Mouse (Mus musculus) neural tube, embryonic 12.5 days (tissue): ENCODE data around the gene Sart1. TPM values are rescaled to one million over a fixed set of nuclear protein-coding genes. Genes with fewer than 3 reads are reported as not detected.

Experiments
- ATAC-seq: fragments of 200-750 bp; cut with Nextera tagmentation; 2 replicates; pipeline ENCODE4 v1.8.0; 2017; ENCODE audit warnings: low read depth, mild to moderate bottlenecking, moderate TSS enrichment, moderate library complexity; ENCODE audit not compliant: low FRiP score
- H3K27ac ChIP-seq: fragments of 300-500 bp; sonication (generic); 2 replicates; pipeline ENCODE4 v1.5.1; 2016
- H3K27me3 ChIP-seq: fragments of 300-500 bp; sonication (generic); replicated peaks from 2 replicates; pipeline ENCODE4 v1.6.1; 2016; ENCODE audit warnings: mild to moderate bottlenecking
- H3K36me3 ChIP-seq: fragments of 300-500 bp; sonication (generic); 2 replicates; pipeline ENCODE4 v1.6.1; 2016; ENCODE audit warnings: mild to moderate bottlenecking
- H3K4me1 ChIP-seq: fragments of 300-500 bp; sonication (generic); 2 replicates; pipeline ENCODE4 v1.6.1; 2016
- H3K4me2 ChIP-seq: fragments of 300-500 bp; sonication (generic); replicated peaks from 2 replicates; pipeline ENCODE4 v1.6.1; 2016; ENCODE audit warnings: mild to moderate bottlenecking
- H3K4me3 ChIP-seq: fragments of 300-500 bp; sonication (generic); 2 replicates; pipeline ENCODE4 v1.5.1; 2016
- H3K9ac ChIP-seq: fragments of 300-500 bp; sonication (generic); 2 replicates; pipeline ENCODE4 v1.6.1; 2016; ENCODE audit warnings: mild to moderate bottlenecking
- H3K9me3 ChIP-seq: fragments of 300-500 bp; sonication (generic); 2 replicates; pipeline ENCODE4 v1.6.1; 2016; ENCODE audit warnings: mild to moderate bottlenecking
- WGBS: fragments of 180-500 bp; shearing (Covaris S2); methylation state at CpG from one replicate; pipeline ENCODE4 v1.1.7; 2016; 5-methylcytosine and 5-hydroxymethylcytosine counted together
- polyA plus RNA-seq: library from polyadenylated mRNA; unstranded; fragments of >200 nt; fragmentation: Nextera tagmentation; extraction: Ambion mirVana; gene quantifications from 2 replicates; pipeline ENCODE4 v1.2.1, GENCODE M21; 2016

The Sart1 gene
- polyA plus RNA-seq, 1 experiment from 2014 or later, result 110 TPM

DNA sequence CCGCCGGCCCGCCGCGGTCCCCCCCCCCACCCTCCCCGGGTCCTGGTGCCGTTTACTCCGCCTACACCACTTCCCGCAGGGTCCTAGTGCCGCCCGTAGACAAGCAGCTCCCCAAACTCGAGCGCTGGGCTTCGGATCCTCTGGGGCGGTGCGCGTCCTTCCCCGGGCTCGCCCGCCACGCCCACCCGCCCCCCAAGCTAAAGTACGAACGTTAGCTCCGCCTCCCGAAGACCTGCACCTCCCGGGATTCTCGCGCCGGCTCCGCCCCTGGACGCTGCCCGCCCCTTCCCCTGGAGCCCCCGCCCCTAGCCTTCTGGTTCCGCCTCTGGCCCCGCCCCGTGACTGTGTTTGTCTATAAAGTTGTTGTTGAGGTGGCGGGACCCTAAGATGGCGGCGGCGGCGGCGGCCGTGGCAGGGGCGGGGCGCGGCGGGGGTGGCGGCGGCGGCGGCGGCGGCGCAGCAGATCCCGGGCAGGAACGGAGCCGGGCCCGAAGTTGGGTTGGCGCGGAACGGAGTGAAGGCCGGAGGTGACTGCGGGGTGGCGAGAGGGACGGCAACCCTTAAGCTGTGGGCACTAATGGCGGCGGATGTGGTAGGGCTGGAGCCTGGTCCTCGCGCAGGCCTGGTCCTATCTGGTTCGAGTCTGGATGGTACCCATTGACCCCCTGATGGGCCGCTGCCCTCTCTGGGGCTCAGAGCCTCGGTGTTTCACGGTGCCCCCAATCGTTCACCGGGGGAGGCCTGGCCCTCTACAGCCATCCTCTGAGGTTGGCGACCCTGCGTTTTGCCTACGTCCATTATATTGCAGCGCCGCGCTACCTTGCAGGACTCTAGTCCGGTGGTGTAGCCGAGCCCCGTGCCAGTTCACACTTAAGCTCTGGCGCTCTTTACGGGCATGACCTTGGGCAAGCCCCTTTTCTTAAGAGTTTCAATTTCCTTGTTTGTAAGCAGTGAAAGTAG is 36.6 kb upstream of the Sart1 start, which contains the start of the genes Drap1 and AI837181:
TSS of gene Drap1 (minus strand) at position 198 of the 960 bp plus-strand sequence.
TSS of gene AI837181 (plus strand) at position 363 of the 960 bp plus-strand sequence.
- H3K9me3 ChIP-seq, result no peaks in the 10 kb centered on the region
- peaks cover 29% of the 10 kb centered on the region for H3K4me1 ChIP-seq
- H3K36me3 ChIP-seq, result peaks cover 36% of the 10 kb centered on the region
- WGBS, result under 1% methylated on average over 84 of the region's 87 CpGs
- peak; percentile 89 for ATAC-seq
- H3K27me3 ChIP-seq, result no peaks in the 10 kb centered on the region
- peak within 1 kb of the TSS; percentile 90 for H3K4me2 ChIP-seq
- H3K27ac ChIP-seq, result peak within 1 kb of the TSS; percentile 81
- H3K4me3 ChIP-seq, result peak within 1 kb of the TSS; percentile 82
- H3K9ac ChIP-seq, result peak within 1 kb of the TSS; percentile 87

DNA sequence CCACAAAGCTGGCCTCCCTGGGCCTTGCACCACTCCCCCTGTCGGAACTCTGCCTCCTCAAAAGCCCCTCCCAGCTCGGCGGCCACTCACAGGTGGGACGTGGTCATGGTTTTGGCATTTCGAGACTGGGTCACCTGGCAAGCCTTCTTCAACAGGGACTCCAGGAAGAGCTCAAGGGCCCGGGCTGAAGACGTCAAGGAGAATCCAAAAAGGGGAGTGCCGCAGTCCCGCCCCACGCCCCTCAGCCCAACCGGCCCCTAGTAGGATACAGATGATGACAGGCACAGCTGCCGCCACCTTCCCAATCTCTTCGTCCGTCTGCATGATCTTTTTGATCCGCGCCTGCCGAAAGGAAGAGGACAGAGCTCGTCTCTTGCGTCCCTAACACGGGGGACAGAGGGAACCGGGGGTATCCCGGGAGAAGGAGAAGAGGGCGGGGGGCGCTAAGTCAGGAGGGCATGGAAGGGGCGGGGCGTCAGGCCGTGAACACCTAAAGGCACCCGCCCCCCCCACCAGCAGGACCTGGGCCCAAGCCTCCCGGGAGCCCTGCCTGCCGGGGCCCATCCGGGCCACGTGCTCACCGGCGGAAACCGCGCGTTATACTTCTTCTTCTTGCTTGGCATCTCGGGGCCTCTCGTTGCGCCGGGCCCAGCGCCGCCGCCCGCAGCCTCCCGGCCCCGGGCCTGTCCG is 35.7 kb upstream of the Sart1 start:
- peak overlapping the region; percentile 90 for H3K4me2 ChIP-seq
- no peaks in the 10 kb centered on the region for H3K9me3 ChIP-seq
- peaks cover 43% of the 10 kb centered on the region for H3K36me3 ChIP-seq
- H3K27me3 ChIP-seq, result no peaks in the 10 kb centered on the region
- peak overlapping the region; percentile 82 for H3K4me3 ChIP-seq
- under 1% methylated on average over 42 of the region's 48 CpGs for WGBS
- peak overlapping the region; percentile 87 for H3K9ac ChIP-seq
- H3K4me1 ChIP-seq, result peaks cover 29% of the 10 kb centered on the region
- peak overlapping the region; percentile 81 for H3K27ac ChIP-seq
- peak; percentile 48 for ATAC-seq

DNA sequence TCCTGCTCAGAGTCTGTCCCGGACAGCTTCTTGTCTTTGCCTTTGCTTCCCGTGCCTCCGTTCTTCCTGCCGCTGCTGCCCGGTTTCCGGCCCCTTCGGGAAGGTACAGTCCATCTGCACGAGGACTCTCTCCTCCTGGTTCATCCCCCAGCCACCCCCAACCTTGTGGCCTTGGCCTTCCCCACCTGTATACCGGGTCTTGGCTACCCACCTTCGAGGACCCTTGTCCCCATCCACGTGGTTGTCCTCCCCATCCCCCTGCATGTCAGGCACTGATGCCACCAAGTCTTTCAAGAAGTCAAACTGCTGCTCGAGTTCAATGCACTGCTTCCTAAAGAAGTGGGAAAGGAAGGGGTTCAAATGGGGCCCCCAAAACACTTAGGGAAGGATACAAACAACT is 35.1 kb upstream of the Sart1 start:
- H3K4me1 ChIP-seq, result peaks cover 29% of the 10 kb centered on the region
- H3K9me3 ChIP-seq, result no peaks in the 10 kb centered on the region
- WGBS, result 77% methylated on average over 12 of the region's 12 CpGs
- peak overlapping the region; percentile 87 for H3K9ac ChIP-seq
- H3K4me2 ChIP-seq, result peak overlapping the region; percentile 90
- no peak overlapping the region for H3K27ac ChIP-seq
- ATAC-seq, result no peak
- H3K27me3 ChIP-seq, result no peaks in the 10 kb centered on the region
- peak overlapping the region; percentile 82 for H3K4me3 ChIP-seq
- peaks cover 43% of the 10 kb centered on the region for H3K36me3 ChIP-seq

DNA sequence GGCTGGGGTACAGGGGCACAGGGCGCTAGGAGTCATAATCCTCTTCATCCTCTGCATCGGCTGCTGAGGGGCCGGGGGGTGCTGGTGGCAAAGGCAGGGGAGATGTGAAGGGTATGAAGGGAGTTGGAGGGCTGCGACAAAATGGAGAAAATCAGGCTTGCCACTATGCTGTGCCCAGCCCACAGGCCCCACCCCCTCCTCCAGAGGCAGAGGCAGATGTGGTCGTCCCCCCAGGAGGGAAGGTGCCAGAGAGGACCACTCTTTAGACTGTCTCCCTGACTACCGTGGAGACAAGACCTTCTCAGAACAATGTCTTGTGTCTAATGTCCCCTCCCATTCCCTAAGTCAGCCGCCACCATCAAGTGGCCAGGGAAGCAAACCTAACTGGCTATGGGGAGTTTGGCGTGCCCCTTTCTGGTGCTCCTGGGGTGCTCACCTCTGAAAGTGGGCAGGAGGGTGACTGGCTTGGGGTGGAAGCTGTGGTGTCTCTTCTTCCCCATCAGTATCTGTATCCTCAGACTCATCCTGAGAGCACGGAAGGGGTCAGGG is 34.5 kb upstream of the Sart1 start:
- H3K27me3 ChIP-seq, result no peaks in the 10 kb centered on the region
- 71% methylated on average over 9 of the region's 9 CpGs for WGBS
- H3K36me3 ChIP-seq, result peaks cover 48% of the 10 kb centered on the region
- H3K27ac ChIP-seq, result no peak overlapping the region
- H3K4me3 ChIP-seq, result no peak overlapping the region
- H3K4me2 ChIP-seq, result peak overlapping the region; percentile 90
- H3K4me1 ChIP-seq, result peaks cover 29% of the 10 kb centered on the region
- ATAC-seq, result no peak
- H3K9ac ChIP-seq, result peak overlapping the region; percentile 0; the same call in 1 of the 2 replicates
- no peaks in the 10 kb centered on the region for H3K9me3 ChIP-seq

DNA sequence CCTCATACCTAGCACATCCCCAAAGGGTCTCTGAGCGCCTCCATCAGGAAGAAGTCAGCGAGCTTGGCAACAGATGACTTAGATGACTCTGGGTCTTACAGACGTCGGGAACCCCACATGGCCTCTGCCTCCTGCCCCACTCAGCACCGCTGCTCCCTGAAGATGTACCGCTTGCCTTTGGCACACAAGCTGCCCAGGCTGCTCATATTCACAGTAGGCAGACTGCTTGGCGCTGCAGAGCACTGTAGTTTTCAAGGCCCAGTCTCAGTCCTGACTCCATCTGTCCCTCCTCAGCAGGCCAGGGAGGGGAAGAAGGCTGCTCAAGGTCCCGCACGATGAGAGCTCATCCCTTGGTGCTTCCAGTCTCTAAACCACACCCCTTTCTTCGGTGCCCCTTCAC is 33.8 kb upstream of the Sart1 start:
- no peak for ATAC-seq
- no peak overlapping the region for H3K9ac ChIP-seq
- no peak overlapping the region for H3K27ac ChIP-seq
- no peaks in the 10 kb centered on the region for H3K27me3 ChIP-seq
- H3K4me1 ChIP-seq, result peaks cover 29% of the 10 kb centered on the region
- H3K4me2 ChIP-seq, result no peak overlapping the region
- H3K36me3 ChIP-seq, result peaks cover 50% of the 10 kb centered on the region
- 89% methylated on average over 10 of the region's 10 CpGs for WGBS
- H3K4me3 ChIP-seq, result no peak overlapping the region
- no peaks in the 10 kb centered on the region for H3K9me3 ChIP-seq

DNA sequence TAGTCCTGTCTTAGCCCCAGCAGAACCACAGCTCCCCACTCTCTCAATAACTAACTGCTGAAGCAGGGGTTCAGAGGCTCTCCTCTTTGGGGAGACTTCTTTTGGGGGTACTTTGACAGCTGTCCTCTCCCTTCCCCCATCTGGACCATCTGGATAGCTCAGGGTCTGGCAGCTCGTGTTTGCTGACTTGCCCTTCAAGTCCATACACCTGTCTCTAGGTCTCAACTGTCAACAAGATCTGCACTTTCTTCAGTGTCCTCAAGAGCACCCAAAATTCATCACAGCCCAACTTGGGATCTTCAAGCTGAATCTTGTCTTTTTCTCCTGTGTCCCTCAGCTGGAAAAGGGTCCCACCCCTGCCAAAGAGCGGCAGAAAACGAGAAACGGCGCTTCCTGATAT is 33.3 kb upstream of the Sart1 start:
- H3K4me3 ChIP-seq, result no peak overlapping the region
- H3K4me2 ChIP-seq, result no peak overlapping the region
- ATAC-seq, result no peak
- peaks cover 45% of the 10 kb centered on the region for H3K36me3 ChIP-seq
- no peak overlapping the region for H3K9ac ChIP-seq
- WGBS, result 86% methylated on average over 5 of the region's 5 CpGs
- no peaks in the 10 kb centered on the region for H3K9me3 ChIP-seq
- no peak overlapping the region for H3K27ac ChIP-seq
- peaks cover 26% of the 10 kb centered on the region for H3K4me1 ChIP-seq
- H3K27me3 ChIP-seq, result no peaks in the 10 kb centered on the region

DNA sequence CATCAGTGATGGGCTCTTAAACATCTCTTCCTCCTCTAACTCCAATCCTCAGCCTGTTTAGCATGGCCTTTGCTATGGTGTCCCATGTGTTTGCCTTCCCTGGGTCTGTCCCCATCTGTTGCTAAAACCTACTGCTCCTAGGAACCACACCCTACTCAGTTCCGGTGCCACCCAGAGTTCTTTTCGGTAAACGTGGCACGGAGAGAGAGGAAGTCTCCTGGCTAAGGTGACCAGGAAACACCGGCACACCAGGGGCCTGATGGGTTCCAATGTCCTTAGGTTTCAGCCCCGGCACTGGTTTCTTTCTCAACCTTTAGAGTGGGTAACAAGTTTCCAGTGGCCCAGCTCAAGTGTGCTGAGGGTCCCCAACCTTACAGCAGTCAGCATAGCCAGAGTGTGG is 32.1 kb upstream of the Sart1 start:
- Histone ChIP-seq H3K27me3 (no peaks in the 10 kb centered on the region), H3K9ac (no peak overlapping the region), H3K4me1 (peaks cover 14% of the 10 kb centered on the region), H3K27ac (no peak overlapping the region), H3K9me3 (no peaks in the 10 kb centered on the region), H3K36me3 (peaks cover 36% of the 10 kb centered on the region; the same call in 1 of the 2 replicates), H3K4me2 (no peak overlapping the region), H3K4me3 (no peak overlapping the region)
- WGBS, result 93% methylated on average over 6 of the region's 6 CpGs
- ATAC-seq, result no peak

DNA sequence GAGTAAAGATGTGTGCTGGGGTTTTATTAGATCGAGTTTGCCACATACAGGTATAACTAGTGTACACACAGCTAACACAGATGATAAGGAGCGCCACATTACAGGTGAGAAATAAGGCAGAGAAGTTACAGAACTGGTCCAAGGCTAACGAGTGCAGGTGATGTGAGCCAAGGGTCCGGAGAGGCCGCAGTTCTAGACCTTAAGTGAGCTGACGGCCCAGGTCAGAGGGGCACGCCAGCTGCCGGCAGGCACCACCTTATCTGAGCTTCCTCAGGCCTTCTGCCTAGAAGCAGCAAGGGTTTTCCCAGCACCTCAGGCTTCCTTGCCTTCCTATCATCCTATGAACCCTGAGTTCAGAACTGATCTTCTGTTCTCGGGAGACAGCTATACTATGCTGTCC is 31.1 kb upstream of the Sart1 start:
- ATAC-seq, result no peak
- H3K4me3 ChIP-seq, result no peak overlapping the region
- H3K9ac ChIP-seq, result no peak overlapping the region
- no peaks in the 10 kb centered on the region for H3K27me3 ChIP-seq
- H3K4me2 ChIP-seq, result no peak overlapping the region
- no peaks in the 10 kb centered on the region for H3K9me3 ChIP-seq
- H3K4me1 ChIP-seq, result peaks cover 14% of the 10 kb centered on the region
- H3K27ac ChIP-seq, result no peak overlapping the region
- WGBS, result 93% methylated on average over 9 of the region's 9 CpGs
- H3K36me3 ChIP-seq, result peaks cover 36% of the 10 kb centered on the region; the same call in 1 of the 2 replicates

DNA sequence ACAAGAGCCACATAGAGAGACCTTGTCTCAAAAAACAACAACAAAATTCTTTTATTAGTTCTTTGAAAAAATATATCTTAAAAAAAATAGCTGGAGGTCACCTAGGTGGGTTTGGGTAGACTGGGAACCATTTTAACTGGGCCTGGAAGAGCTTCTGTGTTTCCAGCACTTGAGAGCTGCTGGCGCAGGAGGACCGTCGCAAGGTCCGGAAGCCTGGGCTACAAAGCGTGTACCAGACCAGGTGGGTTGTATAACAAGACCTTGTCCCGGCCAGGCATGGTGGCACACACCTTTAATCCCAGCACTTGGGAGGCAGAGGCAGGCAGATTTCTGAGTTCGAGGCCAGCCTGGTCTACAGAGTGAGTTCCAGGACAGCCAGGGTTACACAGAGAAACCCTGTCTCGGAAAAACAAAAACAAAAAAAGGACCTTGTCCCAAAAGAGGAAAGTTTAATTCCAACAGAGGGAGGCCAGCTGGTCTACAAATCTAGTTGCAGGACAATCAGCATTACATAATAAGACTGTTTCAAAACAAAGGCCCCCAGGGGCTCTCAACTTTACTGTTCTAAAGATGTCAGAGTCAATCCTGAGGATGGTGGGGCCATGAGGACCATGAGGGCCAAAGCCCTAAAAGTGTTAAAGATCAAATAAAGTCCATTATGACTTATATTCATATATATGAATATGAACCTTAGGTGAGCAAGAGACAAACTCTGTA is 30.4 kb upstream of the Sart1 start:
- Histone ChIP-seq H3K36me3 (peaks cover 36% of the 10 kb centered on the region; the same call in 1 of the 2 replicates), H3K4me1 (peaks cover 12% of the 10 kb centered on the region), H3K4me2 (no peak overlapping the region), H3K9me3 (no peaks in the 10 kb centered on the region), H3K27me3 (no peaks in the 10 kb centered on the region), H3K9ac (no peak overlapping the region), H3K27ac (no peak overlapping the region), H3K4me3 (no peak overlapping the region)
- ATAC-seq, result no peak
- WGBS, result 93% methylated on average over 8 of the region's 8 CpGs

DNA sequence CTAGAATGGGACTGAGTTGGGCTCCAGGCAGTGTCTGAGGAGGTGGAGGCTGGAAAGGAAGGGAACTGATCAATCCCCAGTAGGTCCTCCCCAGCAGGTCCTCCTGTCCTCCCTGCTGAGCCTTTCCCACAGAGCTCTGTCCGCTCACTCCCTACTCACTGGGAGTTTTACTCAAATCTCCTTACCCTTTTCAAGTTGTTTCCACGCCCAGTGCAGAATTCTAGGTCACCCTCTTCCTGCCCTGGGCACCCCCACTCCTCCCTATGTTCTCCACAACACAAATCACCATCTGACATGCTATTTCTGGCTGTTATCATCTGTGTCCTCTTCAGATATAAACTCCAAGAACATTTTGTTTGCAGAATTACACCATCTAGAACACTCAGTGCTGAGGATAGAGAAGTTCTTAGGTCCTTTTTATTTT is 26.0 kb upstream of the Sart1 start:
- H3K27me3 ChIP-seq, result no peaks in the 10 kb centered on the region
- no peak overlapping the region for H3K4me3 ChIP-seq
- WGBS, result 72% methylated on average over 2 of the region's 2 CpGs
- H3K27ac ChIP-seq, result no peak overlapping the region
- H3K4me2 ChIP-seq, result no peak overlapping the region
- no peak for ATAC-seq
- H3K9me3 ChIP-seq, result no peaks in the 10 kb centered on the region
- H3K9ac ChIP-seq, result no peak overlapping the region
- no peaks in the 10 kb centered on the region; the same call in 1 of the 2 replicates for H3K4me1 ChIP-seq
- H3K36me3 ChIP-seq, result peaks cover 9% of the 10 kb centered on the region; the same call in 1 of the 2 replicates

DNA sequence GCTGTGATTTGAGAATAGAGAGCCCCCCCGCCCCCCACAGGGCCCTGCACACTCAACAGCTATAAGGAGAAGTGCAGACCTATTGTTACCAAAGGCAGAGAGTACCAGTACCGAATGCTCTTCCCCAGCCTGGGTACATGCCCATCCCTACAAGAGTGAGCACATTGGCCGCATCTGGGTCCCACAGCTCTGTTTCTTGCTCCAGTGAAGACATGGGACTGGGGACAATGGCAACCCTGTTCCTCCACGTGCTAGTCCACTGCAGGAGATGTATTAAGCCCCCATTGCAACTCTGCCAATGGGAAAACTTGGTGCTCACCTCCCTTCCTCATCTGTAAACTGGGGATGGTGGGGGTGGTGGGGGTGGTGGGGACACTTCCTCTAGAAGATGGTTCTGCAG is 25.3 kb upstream of the Sart1 start:
- Histone ChIP-seq H3K36me3 (peaks cover 8% of the 10 kb centered on the region; the same call in 1 of the 2 replicates), H3K27ac (no peak overlapping the region), H3K4me3 (no peak overlapping the region), H3K9ac (no peak overlapping the region), H3K4me1 (no peaks in the 10 kb centered on the region; the same call in 1 of the 2 replicates), H3K27me3 (no peaks in the 10 kb centered on the region), H3K9me3 (no peaks in the 10 kb centered on the region), H3K4me2 (no peak overlapping the region)
- no peak for ATAC-seq
- 71% methylated on average over 4 of the region's 4 CpGs for WGBS
